Mouse (Mus musculus) embryonic fibroblast, embryonic 13.5 days (primary cell): ENCODE data around the gene Hps5.

Experiments used
- CTCF ChIP-seq: IDR thresholded peaks from 2 replicates; pipeline ENCODE4 v1.5.1; 2011; ENCODE audit warnings: mild to moderate bottlenecking, control low read depth, low read length, moderate library complexity, borderline replicate concordance; ENCODE audit not compliant: insufficient read depth
- POLR2A ChIP-seq: IDR thresholded peaks from 2 replicates; pipeline ENCODE4 v1.6.1; 2011; ENCODE audit warnings: low read depth, mild to moderate bottlenecking, control low read depth, low read length, moderate library complexity

- TF ChIP-seq CTCF (no peak), POLR2A (no peak)
Observed at GRCm38 (mm10) chr7:46827046-46827802, 31.4 kb upstream of the Hps5 start.
